Mouse (Mus musculus): Measurements from ENCODE around the gene Rec8. TPM values are rescaled to one million over a fixed set of nuclear protein-coding genes. Genes with fewer than 3 reads are reported as not detected.
A peak's percentile ranks its signal among the peaks of the same experiment; 100 is the strongest.

Gene Rec8
- polyA plus RNA-seq, 1 experiment from 2014 or later: 14.1 TPM

GRCm38 (mm10) chr14:55579511-55580496 is 38.0 kb upstream of the Rec8 start:
- Histone ChIP-seq H3K9ac (ENCODE audit: low read depth, low read length) (no peak overlapping the region), H3K4me3 (ENCODE audit: low read depth, low read length) (no peak overlapping the region)
- whole genome bisulfite sequencing (ENCODE audit: insufficient replicate concordance): 79% methylated on average over 23 of the region's 23 CpGs

GRCm38 (mm10) chr14:55580731-55581130 is 37.1 kb upstream of the Rec8 start:
- no peak for ATAC-seq (replicated peaks; ENCODE audit: insufficient number of reproducible peaks, low FRiP score, low TSS enrichment)
- peaks cover 9% of the 10 kb centered on the region; the same call in 1 of the 2 replicates for H3K36me3 ChIP-seq (ENCODE audit: control insufficient read depth, insufficient read depth, low read length)
- no peaks in the 10 kb centered on the region for H3K27me3 ChIP-seq (ENCODE audit: control insufficient read depth, insufficient read depth, low read length)
- no peak overlapping the region for H3K9ac ChIP-seq (ENCODE audit: low read depth, low read length)
- H3K27ac ChIP-seq (ENCODE audit: low read depth, low read length): no peak overlapping the region
- H3K4me1 ChIP-seq (ENCODE audit: control insufficient read depth, insufficient read depth, low read length): peaks cover 25% of the 10 kb centered on the region
- 91% methylated on average over 16 of the region's 16 CpGs for WGBS (ENCODE audit: insufficient replicate concordance)
- no peak overlapping the region for H3K4me3 ChIP-seq (ENCODE audit: low read depth, low read length)
- H3K9me3 ChIP-seq (replicated peaks; ENCODE audit: control insufficient read depth, low read length): no peaks in the 10 kb centered on the region
- no peak overlapping the region for H3K4me2 ChIP-seq

More at GRCm38 (mm10) chr14:55579511-55580496, 38.0 kb upstream of the Rec8 start:
- Histone ChIP-seq H3K4me2 (no peak overlapping the region; the same call in 1 of the 2 replicates), H3K9me3 (replicated peaks; ENCODE audit: control insufficient read depth, low read length) (no peaks in the 10 kb centered on the region), H3K27me3 (ENCODE audit: control insufficient read depth, insufficient read depth, low read length) (no peaks in the 10 kb centered on the region), H3K36me3 (ENCODE audit: control insufficient read depth, insufficient read depth, low read length) (peaks cover 9% of the 10 kb centered on the region; the same call in 1 of the 2 replicates), H3K4me1 (ENCODE audit: control insufficient read depth, insufficient read depth, low read length) (peaks cover 26% of the 10 kb centered on the region), H3K27ac (ENCODE audit: low read depth, low read length) (no peak overlapping the region)
- no peak for ATAC-seq (replicated peaks; ENCODE audit: insufficient number of reproducible peaks, low FRiP score, low TSS enrichment)

- Histone ChIP-seq H3K27me3 (ENCODE audit: control insufficient read depth, insufficient read depth, low read length) (no peaks in the 10 kb centered on the region), H3K4me1 (ENCODE audit: control insufficient read depth, insufficient read depth, low read length) (peaks cover 18% of the 10 kb centered on the region), H3K9ac (ENCODE audit: low read depth, low read length) (no peak overlapping the region), H3K9me3 (replicated peaks; ENCODE audit: control insufficient read depth, low read length) (no peaks in the 10 kb centered on the region), H3K36me3 (ENCODE audit: control insufficient read depth, insufficient read depth, low read length) (peaks cover 10% of the 10 kb centered on the region; the same call in 1 of the 2 replicates), H3K27ac (ENCODE audit: low read depth, low read length) (no peak overlapping the region), H3K4me3 (ENCODE audit: low read depth, low read length) (no peak overlapping the region), H3K4me2 (no peak overlapping the region)
- no peak for ATAC-seq (replicated peaks; ENCODE audit: insufficient number of reproducible peaks, low FRiP score, low TSS enrichment)
- 76% methylated on average over 9 of the region's 9 CpGs for WGBS (ENCODE audit: insufficient replicate concordance)
Measured at GRCm38 (mm10) chr14:55581981-55582681, 35.7 kb upstream of the Rec8 start.

GRCm38 (mm10) chr14:55584303-55584701 is 33.5 kb upstream of the Rec8 start:
- Histone ChIP-seq H3K9me3 (replicated peaks; ENCODE audit: control insufficient read depth, low read length) (no peaks in the 10 kb centered on the region), H3K9ac (ENCODE audit: low read depth, low read length) (peak overlapping the region; percentile 74), H3K4me3 (ENCODE audit: low read depth, low read length) (peak overlapping the region; percentile 51), H3K36me3 (ENCODE audit: control insufficient read depth, insufficient read depth, low read length) (peaks cover 11% of the 10 kb centered on the region; the same call in 1 of the 2 replicates), H3K27ac (ENCODE audit: low read depth, low read length) (peak overlapping the region; percentile 64), H3K4me1 (ENCODE audit: control insufficient read depth, insufficient read depth, low read length) (0 out of 2 replicates have a peak, but pooled peaks cover 9% of the 10 kb centered on the region), H3K4me2 (peak overlapping the region; percentile 75), H3K27me3 (ENCODE audit: control insufficient read depth, insufficient read depth, low read length) (no peaks in the 10 kb centered on the region)
- WGBS (ENCODE audit: insufficient replicate concordance): 34% methylated on average over 5 of the region's 5 CpGs
- no peak for ATAC-seq (replicated peaks; ENCODE audit: insufficient number of reproducible peaks, low FRiP score, low TSS enrichment)

- peak within 1 kb of the TSS; percentile 64 for H3K27ac ChIP-seq (ENCODE audit: low read depth, low read length)
- H3K9ac ChIP-seq (ENCODE audit: low read depth, low read length): peak within 1 kb of the TSS; percentile 74
- no peaks in the 10 kb centered on the region for H3K9me3 ChIP-seq (replicated peaks; ENCODE audit: control insufficient read depth, low read length)
- peaks cover 12% of the 10 kb centered on the region for H3K4me1 ChIP-seq (ENCODE audit: control insufficient read depth, insufficient read depth, low read length)
- peak; percentile 86 for ATAC-seq (replicated peaks; ENCODE audit: insufficient number of reproducible peaks, low FRiP score, low TSS enrichment)
- WGBS (ENCODE audit: insufficient replicate concordance): 3% methylated on average over 43 of the region's 43 CpGs
- peak within 1 kb of the TSS; percentile 75 for H3K4me2 ChIP-seq
- no peaks in the 10 kb centered on the region for H3K27me3 ChIP-seq (ENCODE audit: control insufficient read depth, insufficient read depth, low read length)
- peaks cover 9% of the 10 kb centered on the region; the same call in 1 of the 2 replicates for H3K36me3 ChIP-seq (ENCODE audit: control insufficient read depth, insufficient read depth, low read length)
- peak within 1 kb of the TSS; percentile 51 for H3K4me3 ChIP-seq (ENCODE audit: low read depth, low read length)
Measured at GRCm38 (mm10) chr14:55584702-55585565, 32.9 kb upstream of the Rec8 start, which contains the start of gene Emc9. Gene Emc9 (minus strand): TSS chr14:55585302.

GRCm38 (mm10) chr14:55585566-55585960 is 32.3 kb upstream of the Rec8 start:
- no peak for ATAC-seq (replicated peaks; ENCODE audit: insufficient number of reproducible peaks, low FRiP score, low TSS enrichment)
- peak overlapping the region; percentile 51 for H3K4me3 ChIP-seq (ENCODE audit: low read depth, low read length)
- H3K27ac ChIP-seq (ENCODE audit: low read depth, low read length): peak overlapping the region; percentile 64
- H3K36me3 ChIP-seq (ENCODE audit: control insufficient read depth, insufficient read depth, low read length): peaks cover 4% of the 10 kb centered on the region; the same call in 1 of the 2 replicates
- no peaks in the 10 kb centered on the region for H3K9me3 ChIP-seq (replicated peaks; ENCODE audit: control insufficient read depth, low read length)
- peak overlapping the region; percentile 7; the same call in 1 of the 2 replicates for H3K9ac ChIP-seq (ENCODE audit: low read depth, low read length)
- 51% methylated on average over 6 of the region's 6 CpGs for WGBS (ENCODE audit: insufficient replicate concordance)
- H3K27me3 ChIP-seq (ENCODE audit: control insufficient read depth, insufficient read depth, low read length): no peaks in the 10 kb centered on the region
- H3K4me2 ChIP-seq: peak overlapping the region; percentile 75
- peaks cover 15% of the 10 kb centered on the region for H3K4me1 ChIP-seq (ENCODE audit: control insufficient read depth, insufficient read depth, low read length)

- H3K27ac ChIP-seq (ENCODE audit: low read depth, low read length): peak overlapping the region; percentile 64
- peak overlapping the region; percentile 7; the same call in 1 of the 2 replicates for H3K9ac ChIP-seq (ENCODE audit: low read depth, low read length)
- no peak overlapping the region for H3K4me2 ChIP-seq
- no peaks in the 10 kb centered on the region for H3K27me3 ChIP-seq (ENCODE audit: control insufficient read depth, insufficient read depth, low read length)
- H3K36me3 ChIP-seq (ENCODE audit: control insufficient read depth, insufficient read depth, low read length): 0 out of 2 replicates have a peak, but pooled peaks cover 2% of the 10 kb centered on the region
- H3K4me1 ChIP-seq (ENCODE audit: control insufficient read depth, insufficient read depth, low read length): peaks cover 15% of the 10 kb centered on the region
- ATAC-seq (replicated peaks; ENCODE audit: insufficient number of reproducible peaks, low FRiP score, low TSS enrichment): no peak
- no peak overlapping the region for H3K4me3 ChIP-seq (ENCODE audit: low read depth, low read length)
- WGBS (ENCODE audit: insufficient replicate concordance): 70% methylated on average over 2 of the region's 2 CpGs
- H3K9me3 ChIP-seq (replicated peaks; ENCODE audit: control insufficient read depth, low read length): no peaks in the 10 kb centered on the region
Measured at GRCm38 (mm10) chr14:55586149-55586548, 31.7 kb upstream of the Rec8 start.

All from heart, embryonic 11.5 days (tissue).